Mouse (Mus musculus): ENCODE measurements at regions not wholly inside any gene's neighbourhood (a gene's known extent, or its start where the extent isn't known, plus 50 kb on each side); places are given as distances from the start of the nearest gene placed in this dataset.

- Histone ChIP-seq H3K27ac (ENCODE audit: low read length) (no peak overlapping the region), H3K36me3 (ENCODE audit: control insufficient read depth, insufficient read depth, low read length) (no peaks in the 10 kb centered on the region), H3K4me1 (ENCODE audit: control insufficient read depth, insufficient read depth, low read length) (0 out of 2 replicates have a peak, but pooled peaks cover 2% of the 10 kb centered on the region), H3K4me3 (ENCODE audit: low read depth, low read length) (no peak overlapping the region), H3K27me3 (ENCODE audit: control insufficient read depth, insufficient read depth, low read depth, low read length) (no peaks in the 10 kb centered on the region), H3K4me2 (ENCODE audit: low read length) (no peak overlapping the region), H3K9me3 (replicated peaks; ENCODE audit: control insufficient read depth, low read length, poor library complexity, severe bottlenecking) (no peaks in the 10 kb centered on the region), H3K9ac (ENCODE audit: low read depth, low read length) (no peak overlapping the region)
- 68% methylated on average over 7 of the region's 7 CpGs for WGBS
- ATAC-seq, result no peak
These were observed 186.7 kb upstream of the Myt1l start for GRCm38 (mm10) chr12:29341388-29341995.

- Histone ChIP-seq H3K4me3 (ENCODE audit: low read depth, low read length) (no peak overlapping the region), H3K27ac (ENCODE audit: low read length) (peak overlapping the region; percentile 68), H3K9ac (ENCODE audit: low read depth, low read length) (no peak overlapping the region), H3K36me3 (ENCODE audit: control insufficient read depth, insufficient read depth, low read length) (no peaks in the 10 kb centered on the region), H3K27me3 (ENCODE audit: control insufficient read depth, insufficient read depth, low read depth, low read length) (no peaks in the 10 kb centered on the region), H3K9me3 (replicated peaks; ENCODE audit: control insufficient read depth, low read length, poor library complexity, severe bottlenecking) (no peaks in the 10 kb centered on the region), H3K4me2 (ENCODE audit: low read length) (no peak overlapping the region), H3K4me1 (ENCODE audit: control insufficient read depth, insufficient read depth, low read length) (0 out of 2 replicates have a peak, but pooled peaks cover 2% of the 10 kb centered on the region)
- 49% methylated on average over 12 of the region's 12 CpGs for WGBS
- ATAC-seq, result 0 out of 2 replicates have a peak, but pooled peaks have one; percentile 41
These were observed 184.9 kb upstream of the Myt1l start for GRCm38 (mm10) chr12:29343147-29343852.

DNA sequence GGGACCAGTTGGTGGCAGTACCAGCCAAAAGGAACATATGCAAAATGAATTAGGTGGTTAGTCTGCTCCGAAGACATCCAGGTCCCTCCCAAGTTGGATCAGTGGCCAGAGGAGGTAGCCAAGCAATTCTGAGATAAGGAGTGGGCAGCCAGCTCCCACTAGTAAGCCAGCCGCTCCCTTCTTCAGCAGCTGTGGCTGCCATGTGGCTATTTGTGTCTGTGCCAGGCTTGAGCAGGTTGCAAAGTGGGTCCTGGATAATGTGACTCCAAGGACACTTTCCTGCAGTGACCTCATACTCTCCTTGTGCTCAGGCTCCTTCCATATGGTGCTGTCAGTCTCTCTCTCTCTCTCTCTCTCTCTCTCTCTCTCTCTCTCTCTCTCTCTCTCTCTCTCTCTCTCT, 179.5 kb upstream of the Myt1l start:
- Histone ChIP-seq H3K9me3 (replicated peaks; ENCODE audit: control insufficient read depth, low read length, poor library complexity, severe bottlenecking) (no peaks in the 10 kb centered on the region), H3K4me1 (ENCODE audit: control insufficient read depth, insufficient read depth, low read length) (peaks cover 6% of the 10 kb centered on the region; the same call in 1 of the 2 replicates), H3K36me3 (ENCODE audit: control insufficient read depth, insufficient read depth, low read length) (no peaks in the 10 kb centered on the region), H3K4me3 (ENCODE audit: low read depth, low read length) (no peak overlapping the region), H3K9ac (ENCODE audit: low read depth, low read length) (no peak overlapping the region), H3K27ac (ENCODE audit: low read length) (no peak overlapping the region), H3K4me2 (ENCODE audit: low read length) (no peak overlapping the region), H3K27me3 (ENCODE audit: control insufficient read depth, insufficient read depth, low read depth, low read length) (no peaks in the 10 kb centered on the region)
- ATAC-seq, result no peak
- WGBS, result 84% methylated on average over 2 of the region's 2 CpGs

- no peak overlapping the region for H3K4me2 ChIP-seq (ENCODE audit: low read length)
- no peak for ATAC-seq
- H3K4me3 ChIP-seq (ENCODE audit: low read depth, low read length), result no peak overlapping the region
- no peaks in the 10 kb centered on the region for H3K36me3 ChIP-seq (ENCODE audit: control insufficient read depth, insufficient read depth, low read length)
- peaks cover 10% of the 10 kb centered on the region for H3K4me1 ChIP-seq (ENCODE audit: control insufficient read depth, insufficient read depth, low read length)
- no peak overlapping the region for H3K27ac ChIP-seq (ENCODE audit: low read length)
- no peak overlapping the region for H3K9ac ChIP-seq (ENCODE audit: low read depth, low read length)
- WGBS, result 74% methylated on average over 9 of the region's 9 CpGs
- H3K27me3 ChIP-seq (ENCODE audit: control insufficient read depth, insufficient read depth, low read depth, low read length), result no peaks in the 10 kb centered on the region
- H3K9me3 ChIP-seq (replicated peaks; ENCODE audit: control insufficient read depth, low read length, poor library complexity, severe bottlenecking), result no peaks in the 10 kb centered on the region
These were observed 178.9 kb upstream of the Myt1l start for GRCm38 (mm10) chr12:29349146-29349850.

- H3K4me1 ChIP-seq (ENCODE audit: control insufficient read depth, insufficient read depth, low read length), result peaks cover 37% of the 10 kb centered on the region
- no peaks in the 10 kb centered on the region for H3K36me3 ChIP-seq (ENCODE audit: control insufficient read depth, insufficient read depth, low read length)
- H3K9ac ChIP-seq (ENCODE audit: low read depth, low read length), result no peak overlapping the region
- H3K9me3 ChIP-seq (replicated peaks; ENCODE audit: control insufficient read depth, low read length, poor library complexity, severe bottlenecking), result no peaks in the 10 kb centered on the region
- H3K27me3 ChIP-seq (ENCODE audit: control insufficient read depth, insufficient read depth, low read depth, low read length), result no peaks in the 10 kb centered on the region
- peak; percentile 62; the same call in 1 of the 2 replicates for ATAC-seq
- H3K27ac ChIP-seq (ENCODE audit: low read length), result peak overlapping the region; percentile 58
- H3K4me2 ChIP-seq (ENCODE audit: low read length), result 0 out of 2 replicates have a peak overlapping the region, but pooled peaks have one; percentile 5
- WGBS, result 21% methylated on average over 10 of the region's 11 CpGs
- no peak overlapping the region for H3K4me3 ChIP-seq (ENCODE audit: low read depth, low read length)
These were observed 174.2 kb upstream of the Myt1l start for GRCm38 (mm10) chr12:29353777-29354496.

DNA sequence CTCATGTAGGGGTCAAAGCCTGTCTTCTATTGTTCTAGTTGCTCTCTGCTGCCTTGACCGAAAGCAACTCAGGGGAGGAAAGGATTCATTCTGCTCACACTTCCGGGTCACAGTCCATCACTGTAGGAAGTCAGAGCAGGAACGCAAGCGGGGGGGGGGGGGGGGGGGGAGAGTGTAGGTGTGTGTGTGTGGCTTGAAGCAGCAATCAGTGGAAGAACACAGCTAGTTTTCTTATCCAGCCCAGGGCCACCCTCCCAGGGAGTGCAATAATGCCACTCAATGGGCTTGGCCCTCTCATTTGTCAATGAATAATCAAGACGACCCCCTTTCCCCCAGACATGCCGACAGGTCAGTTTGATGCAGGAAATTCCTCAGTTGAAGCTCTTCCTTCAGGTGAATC, 173.4 kb upstream of the Myt1l start:
- no peak for ATAC-seq
- no peak overlapping the region for H3K9ac ChIP-seq (ENCODE audit: low read depth, low read length)
- H3K36me3 ChIP-seq (ENCODE audit: control insufficient read depth, insufficient read depth, low read length), result no peaks in the 10 kb centered on the region
- no peaks in the 10 kb centered on the region for H3K9me3 ChIP-seq (replicated peaks; ENCODE audit: control insufficient read depth, low read length, poor library complexity, severe bottlenecking)
- WGBS, result 29% methylated on average over 4 of the region's 6 CpGs
- H3K27me3 ChIP-seq (ENCODE audit: control insufficient read depth, insufficient read depth, low read depth, low read length), result no peaks in the 10 kb centered on the region
- no peak overlapping the region for H3K4me3 ChIP-seq (ENCODE audit: low read depth, low read length)
- H3K4me2 ChIP-seq (ENCODE audit: low read length), result no peak overlapping the region
- H3K27ac ChIP-seq (ENCODE audit: low read length), result peak overlapping the region; percentile 58
- peaks cover 37% of the 10 kb centered on the region for H3K4me1 ChIP-seq (ENCODE audit: control insufficient read depth, insufficient read depth, low read length)

DNA sequence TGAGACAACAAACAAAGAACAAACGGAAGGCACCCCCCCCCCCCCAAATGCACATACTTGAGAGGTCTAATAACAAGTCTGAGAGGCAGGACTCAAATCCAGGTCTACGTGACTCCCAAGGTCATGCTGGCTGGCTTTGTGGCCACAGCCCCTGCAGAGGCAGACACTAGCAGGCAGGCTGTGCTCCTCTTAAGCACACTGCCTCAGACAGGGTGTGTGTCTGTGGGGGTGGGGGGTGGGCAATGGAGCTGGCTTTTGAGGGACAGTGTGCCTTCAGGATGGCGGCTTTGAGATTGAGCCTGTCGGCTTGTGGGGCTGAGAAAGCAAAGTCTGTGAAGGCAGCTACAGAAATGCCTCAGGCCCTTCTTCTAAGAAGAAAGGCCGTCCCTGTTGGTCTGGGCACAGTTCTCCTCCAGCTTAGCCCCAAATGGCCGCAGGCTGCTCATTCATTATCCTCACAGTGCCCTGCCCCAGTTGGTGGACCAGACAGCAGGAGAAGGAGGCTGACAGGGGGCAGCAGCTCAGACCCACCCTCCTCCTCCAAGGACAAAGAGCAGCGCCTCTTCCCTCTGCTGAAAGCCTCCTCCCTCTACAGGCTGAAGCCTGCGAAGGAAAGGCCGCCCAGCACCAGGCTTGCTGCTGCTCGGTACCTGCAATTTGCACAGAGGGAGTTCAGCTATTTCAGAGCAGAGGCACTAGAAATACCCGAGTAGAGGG, 171.3 kb upstream of the Myt1l start:
- Histone ChIP-seq H3K27ac (ENCODE audit: low read length) (peak overlapping the region; percentile 89), H3K4me1 (ENCODE audit: control insufficient read depth, insufficient read depth, low read length) (peaks cover 37% of the 10 kb centered on the region), H3K9me3 (replicated peaks; ENCODE audit: control insufficient read depth, low read length, poor library complexity, severe bottlenecking) (no peaks in the 10 kb centered on the region), H3K9ac (ENCODE audit: low read depth, low read length) (peak overlapping the region; percentile 57), H3K36me3 (ENCODE audit: control insufficient read depth, insufficient read depth, low read length) (no peaks in the 10 kb centered on the region), H3K27me3 (ENCODE audit: control insufficient read depth, insufficient read depth, low read depth, low read length) (no peaks in the 10 kb centered on the region), H3K4me3 (ENCODE audit: low read depth, low read length) (no peak overlapping the region), H3K4me2 (ENCODE audit: low read length) (peak overlapping the region; percentile 13; the same call in 1 of the 2 replicates)
- WGBS, result 7% methylated on average over 11 of the region's 11 CpGs
- ATAC-seq, result peak; percentile 79

DNA sequence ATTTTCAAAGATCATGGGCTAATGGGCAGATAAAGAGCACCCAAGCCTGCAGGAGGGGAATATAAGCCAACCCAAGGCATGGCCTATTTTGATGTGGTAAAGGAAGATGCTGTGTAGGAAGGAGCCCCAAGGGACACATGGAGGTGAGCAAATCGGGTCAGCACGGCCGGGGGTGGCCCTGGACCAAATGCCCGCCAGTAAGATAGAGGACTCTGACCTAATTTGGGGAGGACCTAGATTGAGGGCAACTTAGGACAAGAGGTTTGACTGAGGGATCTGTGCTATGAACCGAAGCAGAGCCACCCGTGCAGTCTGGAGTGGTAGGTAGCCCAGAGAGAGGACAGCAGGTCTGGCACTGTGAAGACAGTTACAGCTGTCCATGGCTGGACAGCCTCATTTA, 166.9 kb upstream of the Myt1l start:
- no peak overlapping the region for H3K4me2 ChIP-seq (ENCODE audit: low read length)
- H3K9ac ChIP-seq (ENCODE audit: low read depth, low read length), result no peak overlapping the region
- H3K27me3 ChIP-seq (ENCODE audit: control insufficient read depth, insufficient read depth, low read depth, low read length), result no peaks in the 10 kb centered on the region
- no peaks in the 10 kb centered on the region for H3K9me3 ChIP-seq (replicated peaks; ENCODE audit: control insufficient read depth, low read length, poor library complexity, severe bottlenecking)
- ATAC-seq, result no peak
- H3K4me3 ChIP-seq (ENCODE audit: low read depth, low read length), result no peak overlapping the region
- peaks cover 21% of the 10 kb centered on the region for H3K4me1 ChIP-seq (ENCODE audit: control insufficient read depth, insufficient read depth, low read length)
- no peaks in the 10 kb centered on the region for H3K36me3 ChIP-seq (ENCODE audit: control insufficient read depth, insufficient read depth, low read length)
- 93% methylated on average over 6 of the region's 6 CpGs for WGBS
- no peak overlapping the region for H3K27ac ChIP-seq (ENCODE audit: low read length)

Data from midbrain, embryonic 16.5 days (tissue).